Mouse (Mus musculus) E14TG2a.4 (cell line): ENCODE measurements at regions not wholly inside any gene's neighbourhood (a gene's known extent, or its start where the extent isn't known, plus 50 kb on each side); places are given as distances from the start of the nearest gene placed in this dataset.

Experiments used
- CTCF ChIP-seq: conservative IDR thresholded peaks from 2 replicates; pipeline ENCODE4 v1.5.1; 2014; ENCODE audit warnings: low read length
- POU5F1 ChIP-seq: IDR thresholded peaks from 2 replicates; pipeline ENCODE4 v1.6.1; 2014; ENCODE audit warnings: low read length, borderline replicate concordance

- TF ChIP-seq CTCF (no peak), POU5F1 (no peak)
Measured at GRCm38 (mm10) chr4:12287079-12287686, 115.4 kb upstream of the Fam92a start.
